Mouse (Mus musculus): Measurements from ENCODE around the gene BC025446. TPM values are rescaled to one million over a fixed set of nuclear protein-coding genes. Genes with fewer than 3 reads are reported as not detected.

Gene BC025446
- polyA plus RNA-seq (2014; fragmentation: Illumina TruSeq; extraction: RNeasy Lipid Tissue Mini Kit (QIAGEN cat#74804); ENCODE audit: low read depth, low replicate concordance) = not detected

GRCm38 (mm10) chr15:75215778-75216691 is at the start of gene BC025446:
BC025446 (plus strand) TSS chr15:75216376.

GRCm38 (mm10) chr15:75268121-75268520 is 51.9 kb downstream of the BC025446 start, which contains the start of gene Ly6f:
Ly6f (plus strand) TSS chr15:75268421.

Other genes with a start within 250 kb of the BC025446 start
- gene Ly6i, start 232.9 kb upstream of the BC025446 start, polyA plus RNA-seq (2014; fragmentation: Illumina TruSeq; extraction: RNeasy Lipid Tissue Mini Kit (QIAGEN cat#74804); ENCODE audit: low read depth, low replicate concordance) = 0.27 TPM
- gene Ly6a, start 218.3 kb upstream of the BC025446 start, polyA plus RNA-seq (2014; fragmentation: Illumina TruSeq; extraction: RNeasy Lipid Tissue Mini Kit (QIAGEN cat#74804); ENCODE audit: low read depth, low replicate concordance) = 4.8 TPM
- 6.8 TPM for gene Ly6c1, start 167.5 kb upstream of the BC025446 start, polyA plus RNA-seq (2014; fragmentation: Illumina TruSeq; extraction: RNeasy Lipid Tissue Mini Kit (QIAGEN cat#74804); ENCODE audit: low read depth, low replicate concordance)
- not detected for gene Ly6c2, start 104.4 kb upstream of the BC025446 start, polyA plus RNA-seq (2014; fragmentation: Illumina TruSeq; extraction: RNeasy Lipid Tissue Mini Kit (QIAGEN cat#74804); ENCODE audit: low read depth, low replicate concordance)
- not detected for gene Ly6g, start 61.1 kb upstream of the BC025446 start, polyA plus RNA-seq (2014; fragmentation: Illumina TruSeq; extraction: RNeasy Lipid Tissue Mini Kit (QIAGEN cat#74804); ENCODE audit: low read depth, low replicate concordance)
- gene Ly6f, start 52.0 kb downstream of the BC025446 start, polyA plus RNA-seq (2014; fragmentation: Illumina TruSeq; extraction: RNeasy Lipid Tissue Mini Kit (QIAGEN cat#74804); ENCODE audit: low read depth, low replicate concordance) = 1.6 TPM

Data from testis, adult 10 weeks (tissue).